Mouse (Mus musculus) hindbrain, postnatal 0 days (tissue): ENCODE measurements around the gene Rfng. TPM values are rescaled to one million over a fixed set of nuclear protein-coding genes. Genes with fewer than 3 reads are reported as not detected.

Experiments used
- ATAC-seq: fragments of 200-750 bp; cut with Nextera tagmentation; 2 replicates; pipeline ENCODE4 v1.8.0; 2017; ENCODE audit warnings: mild to moderate bottlenecking, moderate TSS enrichment, moderate library complexity
- DNase-seq: peaks from one replicate; pipeline ENCODE4 v3.0.0-alpha.2; 2015; ENCODE audit warnings: low spot score
- H3K27ac ChIP-seq: fragments of 300-500 bp; sonication (generic); 2 replicates; pipeline ENCODE4 v1.5.1; 2014; ENCODE audit warnings: mild to moderate bottlenecking
- H3K27me3 ChIP-seq: fragments of 300-500 bp; sonication (generic); 2 replicates; pipeline ENCODE4 v1.6.1; 2014; ENCODE audit warnings: low read length, mixed read lengths; ENCODE audit not compliant: insufficient read depth
- H3K36me3 ChIP-seq: fragments of 300-500 bp; sonication (generic); 2 replicates; pipeline ENCODE4 v1.6.1; 2014; ENCODE audit warnings: low read length, mixed read lengths; ENCODE audit not compliant: insufficient read depth
- H3K4me1 ChIP-seq: fragments of 300-500 bp; sonication (generic); 2 replicates; pipeline ENCODE4 v1.6.1; 2014; ENCODE audit warnings: antibody characterized with exemption, low read length, mixed read lengths; ENCODE audit not compliant: insufficient read depth
- H3K4me2 ChIP-seq: fragments of 300-500 bp; sonication (generic); 2 replicates; pipeline ENCODE4 v1.6.1; 2014; ENCODE audit warnings: low read depth, mild to moderate bottlenecking, low read length, moderate library complexity, mixed read lengths
- H3K4me3 ChIP-seq: fragments of 300-500 bp; sonication (generic); 2 replicates; pipeline ENCODE4 v1.5.1; 2014; ENCODE audit warnings: low read length
- H3K9ac ChIP-seq: fragments of 300-500 bp; sonication (generic); replicated peaks from 2 replicates; pipeline ENCODE4 v1.6.1; 2014; ENCODE audit warnings: mild to moderate bottlenecking, low read length, moderate library complexity, mixed read lengths
- H3K9me3 ChIP-seq: fragments of 300-500 bp; sonication (generic); 2 replicates; pipeline ENCODE4 v1.6.1; 2016; ENCODE audit warnings: low read length, mixed read lengths
- CTCF ChIP-seq: IDR thresholded peaks from 2 replicates; pipeline ENCODE4 v1.5.1; 2016; ENCODE audit warnings: antibody characterized with exemption, control low read depth, low read depth
- WGBS: fragments of 180-500 bp; shearing (Covaris S2); extraction: QIAGEN DNeasy Blood & Tissue Kit; methylation state at CpG from one replicate; pipeline ENCODE4 v1.1.7; 2014; 5-methylcytosine and 5-hydroxymethylcytosine counted together
- polyA plus RNA-seq: library from polyadenylated mRNA; unstranded; fragments of >200 nt; fragmentation: Nextera tagmentation; extraction: Ambion mirVana; gene quantifications from 2 replicates; pipeline ENCODE4 v1.2.1, GENCODE M21; 2015
- total RNA-seq: library from RNA; depleted of rRNA; stranded (reverse); fragments of >200 nt; gene quantifications from 2 replicates; pipeline ENCODE4 v1.2.3, GENCODE M21; 2014

The Rfng gene
- total and polyA plus RNA-seq, 2 experiments from 2014 or later = 93.6 to 107 TPM

GRCm38 (mm10) chr11:120826016-120826953, 42.3 kb upstream of the Rfng start:
- Histone ChIP-seq H3K27me3 (no peaks in the 10 kb centered on the region), H3K4me1 (peaks cover 24% of the 10 kb centered on the region), H3K4me2 (no peak overlapping the region), H3K9ac (0 out of 2 replicates have a peak overlapping the region, but pooled peaks have one; percentile 95), H3K36me3 (0 out of 2 replicates have a peak, but pooled peaks cover 7% of the 10 kb centered on the region), H3K9me3 (no peaks in the 10 kb centered on the region), H3K4me3 (no peak overlapping the region), H3K27ac (peak overlapping the region; percentile 100)
- ATAC-seq = no peak
- no peak for TF ChIP-seq CTCF
- 75% methylated on average over 8 of the region's 8 CpGs for WGBS
- no peak for DNase-seq

- ATAC-seq = no peak
- peak overlapping the region; percentile 100 for H3K27ac ChIP-seq
- DNase-seq = no peak
- H3K9ac ChIP-seq = peak overlapping the region; percentile 95
- H3K4me2 ChIP-seq = peak overlapping the region; percentile 93
- peaks cover 27% of the 10 kb centered on the region for H3K4me1 ChIP-seq
- peak overlapping the region; percentile 91 for H3K4me3 ChIP-seq
- H3K9me3 ChIP-seq = no peaks in the 10 kb centered on the region
- H3K27me3 ChIP-seq = no peaks in the 10 kb centered on the region
- WGBS = 37% methylated on average over 4 of the region's 4 CpGs
- TF ChIP-seq CTCF = no peak
- peaks cover 15% of the 10 kb centered on the region; the same call in 1 of the 2 replicates for H3K36me3 ChIP-seq
Measured at GRCm38 (mm10) chr11:120825289-120825863, 41.4 kb upstream of the Rfng start.

DNA sequence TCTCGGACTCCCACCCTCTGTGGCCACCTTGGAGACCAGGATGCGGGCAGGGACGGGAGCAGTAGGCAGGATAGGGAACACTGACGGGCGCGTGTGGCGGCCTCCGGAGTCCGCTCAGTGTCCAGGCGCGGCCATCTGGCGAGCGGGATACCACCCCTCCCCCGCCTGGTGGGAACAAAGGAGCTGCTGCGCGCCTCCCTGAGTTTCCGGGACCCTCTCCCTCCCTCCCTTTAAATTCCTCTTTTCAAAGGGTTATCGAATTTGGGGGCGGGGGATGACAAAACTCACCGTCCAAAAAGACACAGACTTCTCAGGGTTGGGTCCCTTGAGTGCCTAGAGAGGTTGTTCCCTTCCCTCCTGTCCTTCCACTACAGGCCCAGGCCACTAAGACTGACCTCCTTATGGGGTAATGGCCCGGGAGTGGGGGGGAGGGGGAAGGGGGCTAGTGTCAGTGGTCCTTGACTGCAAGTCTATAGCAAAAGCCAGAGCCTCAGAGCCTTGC, 40.8 kb upstream of the Rfng start:
- H3K9me3 ChIP-seq = no peaks in the 10 kb centered on the region
- peak; percentile 21 for ATAC-seq
- under 1% methylated on average over 21 of the region's 21 CpGs for WGBS
- no peak for DNase-seq
- H3K27me3 ChIP-seq = no peaks in the 10 kb centered on the region
- H3K27ac ChIP-seq = peak overlapping the region; percentile 100
- H3K9ac ChIP-seq = peak overlapping the region; percentile 95
- peaks cover 17% of the 10 kb centered on the region for H3K36me3 ChIP-seq
- TF ChIP-seq CTCF = no peak
- peak overlapping the region; percentile 93 for H3K4me2 ChIP-seq
- H3K4me1 ChIP-seq = peaks cover 27% of the 10 kb centered on the region
- H3K4me3 ChIP-seq = peak overlapping the region; percentile 91

DNA sequence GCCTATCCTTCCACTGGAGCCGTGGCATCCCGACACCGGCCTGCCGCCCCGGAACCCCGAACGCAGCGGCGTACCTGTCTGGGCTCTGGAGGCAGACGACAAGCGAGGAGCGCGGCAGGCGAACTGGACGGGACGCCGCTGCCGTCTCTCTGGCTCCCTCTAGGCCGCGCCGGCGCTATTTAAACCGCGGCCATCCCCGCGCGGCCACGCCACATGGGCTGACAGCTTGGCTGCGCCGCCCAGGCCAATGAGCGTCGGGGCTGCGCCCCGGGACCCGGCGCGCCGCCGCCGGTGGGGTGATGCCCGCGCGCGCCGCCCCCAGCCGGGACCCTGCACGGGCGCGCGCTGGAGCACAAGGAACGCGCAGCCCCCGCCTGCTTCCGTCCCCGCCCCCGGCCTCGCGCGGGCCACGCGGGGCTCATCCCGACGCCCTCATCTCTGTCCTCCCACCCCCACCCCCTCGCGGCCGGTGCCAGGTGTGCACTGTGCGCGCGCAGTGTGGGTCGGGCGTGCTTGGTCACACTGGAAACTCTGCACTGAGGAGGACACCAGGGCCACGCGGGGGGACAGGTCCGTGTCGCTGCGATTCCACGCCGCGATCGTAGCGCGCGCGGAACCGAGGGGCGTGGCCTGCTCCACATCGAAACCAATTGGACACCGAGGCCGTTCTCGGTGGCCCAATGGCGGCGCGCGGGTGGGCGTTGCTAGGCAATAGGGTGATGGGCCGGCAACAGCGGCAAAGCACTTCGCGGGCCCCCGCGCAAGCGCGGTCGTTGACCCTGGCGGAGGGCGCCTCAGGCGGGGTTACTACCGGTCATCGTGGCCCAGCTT, 40.2 kb upstream of the Rfng start, which contains the start of gene Fasn:
Fasn (minus strand) TSS at position 592 of the 831 bp plus-strand sequence.
- TF ChIP-seq CTCF = peak; percentile 59
- DNase-seq = peak; percentile 99
- under 1% methylated on average over 101 of the region's 109 CpGs for WGBS
- Histone ChIP-seq H3K4me3 (peak within 1 kb of the TSS; percentile 91), H3K36me3 (peaks cover 23% of the 10 kb centered on the region), H3K27ac (peak within 1 kb of the TSS; percentile 100), H3K9ac (peak within 1 kb of the TSS; percentile 95), H3K27me3 (no peaks in the 10 kb centered on the region), H3K4me2 (peak within 1 kb of the TSS; percentile 93), H3K9me3 (no peaks in the 10 kb centered on the region), H3K4me1 (peaks cover 27% of the 10 kb centered on the region)
- ATAC-seq = peak; percentile 94

GRCm38 (mm10) chr11:120823551-120823947, 39.5 kb upstream of the Rfng start:
- Histone ChIP-seq H3K4me3 (peak overlapping the region; percentile 91), H3K9me3 (no peaks in the 10 kb centered on the region), H3K4me1 (peaks cover 27% of the 10 kb centered on the region), H3K9ac (peak overlapping the region; percentile 95), H3K4me2 (peak overlapping the region; percentile 93), H3K36me3 (peaks cover 30% of the 10 kb centered on the region), H3K27ac (peak overlapping the region; percentile 100), H3K27me3 (no peaks in the 10 kb centered on the region)
- peak; percentile 18; the same call in 1 of the 2 replicates for ATAC-seq
- no peak for TF ChIP-seq CTCF
- WGBS = under 1% methylated on average over 31 of the region's 40 CpGs
- peak; percentile 81 for DNase-seq
